Mouse (Mus musculus) heart, embryonic 15.5 days (tissue): ENCODE data around the gene Stk39. TPM values are rescaled to one million over a fixed set of nuclear protein-coding genes. Genes with fewer than 3 reads are reported as not detected.

ENCODE experiments used
- ATAC-seq: fragments of 200-750 bp; cut with Nextera tagmentation; replicated peaks from 2 replicates; pipeline ENCODE4 v1.8.0; 2017; ENCODE audit warnings: low read depth, moderate TSS enrichment; ENCODE audit not compliant: insufficient number of reproducible peaks, insufficient read depth, low FRiP score
- H3K27ac ChIP-seq: fragments of 300-500 bp; sonication (generic); 2 replicates; pipeline ENCODE4 v1.5.1; 2015; ENCODE audit warnings: mild to moderate bottlenecking, inconsistent platforms
- H3K27me3 ChIP-seq: fragments of 300-500 bp; sonication (generic); 2 replicates; pipeline ENCODE4 v1.6.1; 2015; ENCODE audit warnings: inconsistent platforms
- H3K36me3 ChIP-seq: fragments of 300-500 bp; sonication (generic); 2 replicates; pipeline ENCODE4 v1.6.1; 2015; ENCODE audit warnings: mild to moderate bottlenecking, inconsistent platforms
- H3K4me1 ChIP-seq: fragments of 300-500 bp; sonication (generic); replicated peaks from 2 replicates; pipeline ENCODE4 v1.6.1; 2015; ENCODE audit warnings: inconsistent platforms
- H3K4me2 ChIP-seq: fragments of 300-500 bp; sonication (generic); 2 replicates; pipeline ENCODE4 v1.6.1; 2015; ENCODE audit warnings: inconsistent platforms, mild to moderate bottlenecking, moderate library complexity
- H3K4me3 ChIP-seq: fragments of 300-500 bp; sonication (generic); 2 replicates; pipeline ENCODE4 v1.5.1; 2015; ENCODE audit warnings: mild to moderate bottlenecking, inconsistent platforms
- H3K9ac ChIP-seq: fragments of 300-500 bp; sonication (generic); 2 replicates; pipeline ENCODE4 v1.6.1; 2015; ENCODE audit warnings: mild to moderate bottlenecking, inconsistent platforms
- H3K9me3 ChIP-seq: fragments of 300-500 bp; sonication (generic); replicated peaks from 2 replicates; pipeline ENCODE4 v1.6.1; 2016; ENCODE audit warnings: inconsistent platforms
- WGBS: fragments of 180-500 bp; shearing (Covaris S2); methylation state at CpG from one replicate; pipeline ENCODE4 v1.1.7; 2015; ENCODE audit warnings: mixed read lengths; 5-methylcytosine and 5-hydroxymethylcytosine counted together
- polyA plus RNA-seq: library from polyadenylated mRNA; unstranded; fragments of >200 nt; fragmentation: Nextera tagmentation; extraction: Ambion mirVana; gene quantifications from 2 replicates; pipeline ENCODE4 v1.2.1, GENCODE M21; 2015

Stk39 gene
- polyA plus RNA-seq, 1 experiment from 2014 or later: 66.2 TPM

- WGBS: 29% methylated on average over 6 of the region's 6 CpGs
- no peak overlapping the region for H3K4me2 ChIP-seq
- peak overlapping the region; percentile 46 for H3K27ac ChIP-seq
- no peak for ATAC-seq
- peaks cover 47% of the 10 kb centered on the region for H3K4me1 ChIP-seq
- no peak overlapping the region for H3K9ac ChIP-seq
- no peaks in the 10 kb centered on the region for H3K27me3 ChIP-seq
- H3K36me3 ChIP-seq: no peaks in the 10 kb centered on the region
- H3K9me3 ChIP-seq: no peaks in the 10 kb centered on the region
- H3K4me3 ChIP-seq: no peak overlapping the region
Observed at GRCm38 (mm10) chr2:68421002-68421401, 51.1 kb downstream of the Stk39 start.

GRCm38 (mm10) chr2:68420223-68420622, 51.8 kb downstream of the Stk39 start:
- Histone ChIP-seq H3K4me3 (no peak overlapping the region), H3K27ac (peak overlapping the region; percentile 8; the same call in 1 of the 2 replicates), H3K27me3 (no peaks in the 10 kb centered on the region), H3K4me1 (peaks cover 53% of the 10 kb centered on the region), H3K4me2 (no peak overlapping the region), H3K36me3 (no peaks in the 10 kb centered on the region), H3K9ac (no peak overlapping the region), H3K9me3 (no peaks in the 10 kb centered on the region)
- no peak for ATAC-seq
- WGBS: 78% methylated on average over 6 of the region's 6 CpGs

- Histone ChIP-seq H3K27ac (peak overlapping the region; percentile 8; the same call in 1 of the 2 replicates), H3K4me3 (no peak overlapping the region), H3K36me3 (no peaks in the 10 kb centered on the region), H3K9me3 (no peaks in the 10 kb centered on the region), H3K27me3 (no peaks in the 10 kb centered on the region), H3K9ac (no peak overlapping the region), H3K4me2 (no peak overlapping the region), H3K4me1 (peaks cover 53% of the 10 kb centered on the region)
- 60% methylated on average over 7 of the region's 7 CpGs for WGBS
- no peak for ATAC-seq
Observed at GRCm38 (mm10) chr2:68419746-68420145, 52.3 kb downstream of the Stk39 start.

GRCm38 (mm10) chr2:68419165-68419564, 52.9 kb downstream of the Stk39 start:
- Histone ChIP-seq H3K4me2 (no peak overlapping the region), H3K4me1 (peaks cover 53% of the 10 kb centered on the region), H3K27me3 (no peaks in the 10 kb centered on the region), H3K9ac (no peak overlapping the region), H3K9me3 (no peaks in the 10 kb centered on the region), H3K4me3 (no peak overlapping the region), H3K36me3 (no peaks in the 10 kb centered on the region), H3K27ac (no peak overlapping the region)
- no peak for ATAC-seq
- 83% methylated on average over 7 of the region's 7 CpGs for WGBS

- Histone ChIP-seq H3K27me3 (no peaks in the 10 kb centered on the region), H3K36me3 (no peaks in the 10 kb centered on the region), H3K27ac (peak overlapping the region; percentile 78; the same call in 1 of the 2 replicates), H3K9ac (no peak overlapping the region), H3K4me3 (no peak overlapping the region), H3K4me2 (no peak overlapping the region), H3K4me1 (peaks cover 70% of the 10 kb centered on the region), H3K9me3 (no peaks in the 10 kb centered on the region)
- 83% methylated on average over 5 of the region's 5 CpGs for WGBS
- no peak for ATAC-seq
Observed at GRCm38 (mm10) chr2:68417081-68417480, 55.0 kb downstream of the Stk39 start.

GRCm38 (mm10) chr2:68415691-68416090, 56.4 kb downstream of the Stk39 start:
- Histone ChIP-seq H3K9ac (0 out of 2 replicates have a peak overlapping the region, but pooled peaks have one; percentile 5), H3K4me1 (peaks cover 70% of the 10 kb centered on the region), H3K4me2 (peak overlapping the region; percentile 17; the same call in 1 of the 2 replicates), H3K4me3 (no peak overlapping the region), H3K9me3 (no peaks in the 10 kb centered on the region), H3K27me3 (no peaks in the 10 kb centered on the region), H3K27ac (peak overlapping the region; percentile 78), H3K36me3 (no peaks in the 10 kb centered on the region)
- ATAC-seq: peak; percentile 85
- WGBS: 31% methylated on average over 6 of the region's 6 CpGs

GRCm38 (mm10) chr2:68412149-68412548, 59.9 kb downstream of the Stk39 start:
- 47% methylated on average over 5 of the region's 5 CpGs for WGBS
- peaks cover 77% of the 10 kb centered on the region for H3K4me1 ChIP-seq
- no peak for ATAC-seq
- peak overlapping the region; percentile 75 for H3K27ac ChIP-seq
- H3K27me3 ChIP-seq: no peaks in the 10 kb centered on the region
- H3K36me3 ChIP-seq: no peaks in the 10 kb centered on the region
- H3K4me2 ChIP-seq: no peak overlapping the region
- no peak overlapping the region for H3K4me3 ChIP-seq
- H3K9me3 ChIP-seq: no peaks in the 10 kb centered on the region
- no peak overlapping the region for H3K9ac ChIP-seq

- Histone ChIP-seq H3K4me2 (no peak overlapping the region), H3K27me3 (no peaks in the 10 kb centered on the region), H3K4me3 (no peak overlapping the region), H3K4me1 (peaks cover 77% of the 10 kb centered on the region), H3K9ac (no peak overlapping the region), H3K9me3 (no peaks in the 10 kb centered on the region), H3K36me3 (no peaks in the 10 kb centered on the region), H3K27ac (peak overlapping the region; percentile 75)
- 61% methylated on average over 8 of the region's 8 CpGs for WGBS
- no peak for ATAC-seq
Observed at GRCm38 (mm10) chr2:68411201-68411600, 60.9 kb downstream of the Stk39 start.

GRCm38 (mm10) chr2:68409640-68410215, 62.3 kb downstream of the Stk39 start:
- 0 out of 2 replicates have a peak overlapping the region, but pooled peaks have one; percentile 0 for H3K27ac ChIP-seq

GRCm38 (mm10) chr2:68408271-68408980, 63.6 kb downstream of the Stk39 start:
- Histone ChIP-seq H3K9ac (0 out of 2 replicates have a peak overlapping the region, but pooled peaks have one; percentile 5), H3K4me2 (peak overlapping the region; percentile 25), H3K27ac (peak overlapping the region; percentile 80), H3K9me3 (no peaks in the 10 kb centered on the region), H3K36me3 (no peaks in the 10 kb centered on the region), H3K27me3 (no peaks in the 10 kb centered on the region), H3K4me3 (no peak overlapping the region), H3K4me1 (peaks cover 81% of the 10 kb centered on the region)
- WGBS: 32% methylated on average over 17 of the region's 17 CpGs
- peak; percentile 28; the same call in 1 of the 2 replicates for ATAC-seq

More at GRCm38 (mm10) chr2:68409640-68410215, 62.3 kb downstream of the Stk39 start:
- Histone ChIP-seq H3K36me3 (no peaks in the 10 kb centered on the region), H3K9me3 (no peaks in the 10 kb centered on the region), H3K4me2 (no peak overlapping the region), H3K9ac (no peak overlapping the region), H3K27me3 (no peaks in the 10 kb centered on the region), H3K4me3 (no peak overlapping the region), H3K4me1 (peaks cover 80% of the 10 kb centered on the region)
- no peak for ATAC-seq
- 80% methylated on average over 12 of the region's 12 CpGs for WGBS

- no peak overlapping the region for H3K9ac ChIP-seq
- no peaks in the 10 kb centered on the region for H3K36me3 ChIP-seq
- ATAC-seq: no peak
- peak overlapping the region; percentile 80 for H3K27ac ChIP-seq
- no peaks in the 10 kb centered on the region for H3K9me3 ChIP-seq
- WGBS: 56% methylated on average over 12 of the region's 12 CpGs
- no peak overlapping the region for H3K4me3 ChIP-seq
- H3K4me2 ChIP-seq: no peak overlapping the region
- H3K4me1 ChIP-seq: peaks cover 76% of the 10 kb centered on the region
- H3K27me3 ChIP-seq: no peaks in the 10 kb centered on the region
Observed at GRCm38 (mm10) chr2:68407179-68407950, 64.7 kb downstream of the Stk39 start.
